Comparison of ENCODE assay signal across 12 mouse cellular contexts in genomic region chr10:4787003-4787628, GRCm38 (mm10).
DNase-seq lines count a peak whose midpoint lies in the region; ATAC-seq and TF ChIP-seq lines count a peak whose summit lies in the region.
"Had no signal": no experiment of that assay in that cellular context is flagged by ENCODE, and none has a peak within 500 bp of the region (broad histone marks: within the 10 kb centered on the region; RNA-seq: fewer than 3 reads in every experiment).

No protein-coding gene starts in this region.

- no peak overlapping the region for H3K4me2 ChIP-seq in hindbrain, postnatal 0 days (ENCODE audit: low read depth, low read length)
- H3K4me2 ChIP-seq: lung, embryonic 14.5 days; neural tube, embryonic 12.5 days had no signal

- no peak overlapping the region for H3K9ac ChIP-seq in hindbrain, postnatal 0 days (replicated peaks; ENCODE audit: low read length)
- H3K9ac ChIP-seq: forebrain, postnatal 0 days; lung, embryonic 14.5 days; neural tube, embryonic 12.5 days had no signal

- H3K27ac ChIP-seq in gastrocnemius, adult 2 months = peak overlapping the region; percentile 8; the same call in 1 of the 2 replicates
- no peak overlapping the region for H3K27ac ChIP-seq in spleen, adult 2 months (ENCODE audit: insufficient read depth, low read length)
- no peak overlapping the region for H3K27ac ChIP-seq in hindbrain, postnatal 0 days
- H3K27ac ChIP-seq: left cerebral cortex, adult 2 months; neural tube, embryonic 12.5 days had no signal

- intact Hi-C loops in gastrocnemius, adult 2 months (cut with DNase I) = no loop called here
- intact Hi-C loops in heart, postnatal 25 days (cut with DNase I) = no loop called here

- 10% methylated on average over 5 of the region's 5 CpGs for WGBS in spleen, adult 2 months
- 97% methylated on average over 5 of the region's 5 CpGs for WGBS in hindbrain, postnatal 0 days

- no peak for TF ChIP-seq CTCF in gastrocnemius, adult 2 months (IDR thresholded peaks at IDR 0.05)
- no peak for TF ChIP-seq CTCF in spleen, adult 2 months (IDR thresholded peaks at IDR 0.05; ENCODE audit: extremely low read depth, insufficient read depth, insufficient read length, insufficient replicate concordance)
- TF ChIP-seq CTCF in hindbrain, postnatal 0 days (IDR thresholded peaks at IDR 0.05; ENCODE audit: low read depth) = no peak

- DNase-seq in gastrocnemius, adult 2 months = peak; percentile 60
- no peak for DNase-seq in gastrocnemius, adult 8-10 months (ENCODE audit: low spot score in 2 of 2)
- peak; percentile 55 for DNase-seq in ovary, postnatal 36 days (ENCODE audit: low spot score)
- no peak for DNase-seq in ovary, postnatal 14 days (ENCODE audit: low spot score)
- DNase-seq in heart, postnatal 25 days (ENCODE audit: low spot score) = peak; percentile 8
- peak; percentile 31 to 51 for DNase-seq in spleen, adult 2 months (ENCODE audit: low read depth in 1 of 2, low spot score in 2 of 2)
- no peak for DNase-seq in frontal cortex, postnatal 36 days (ENCODE audit: low spot score in 2 of 2)
- no peak for DNase-seq in hindbrain, postnatal 0 days (ENCODE audit: low spot score)
- DNase-seq: forebrain, postnatal 0 days; lung, embryonic 14.5 days had no signal

- no peaks in the 10 kb centered on the region for H3K36me3 ChIP-seq in spleen, adult 2 months (ENCODE audit: control insufficient read depth, insufficient read depth, low read length)
- H3K36me3 ChIP-seq in hindbrain, postnatal 0 days (ENCODE audit: insufficient read depth, low read length) = no peaks in the 10 kb centered on the region
- H3K36me3 ChIP-seq: neural tube, embryonic 12.5 days had no signal

- no peaks in the 10 kb centered on the region for H3K9me3 ChIP-seq in hindbrain, postnatal 0 days (ENCODE audit: low read length)
- H3K9me3 ChIP-seq: neural tube, embryonic 12.5 days had no signal

- no peaks in the 10 kb centered on the region; the same call in 1 of the 2 replicates for H3K4me1 ChIP-seq in spleen, adult 2 months (ENCODE audit: control insufficient read depth, insufficient read depth, insufficient read length)
- no peaks in the 10 kb centered on the region for H3K4me1 ChIP-seq in hindbrain, postnatal 0 days (ENCODE audit: insufficient read depth, low read length)
- H3K4me1 ChIP-seq: neural tube, embryonic 12.5 days had no signal

- no peak for TF ChIP-seq POLR2A in spleen, adult 2 months (IDR thresholded peaks at IDR 0.05; ENCODE audit: low read depth, low read length)

- no peak for ATAC-seq in hindbrain, postnatal 0 days
- ATAC-seq: forebrain, postnatal 0 days had no signal

- H3K27me3 ChIP-seq in spleen, adult 2 months (ENCODE audit: control insufficient read depth, insufficient read depth, low read length) = no peaks in the 10 kb centered on the region
- no peaks in the 10 kb centered on the region for H3K27me3 ChIP-seq in hindbrain, postnatal 0 days (ENCODE audit: insufficient read depth, low read length)
- H3K27me3 ChIP-seq: neural tube, embryonic 12.5 days had no signal

- no peak overlapping the region for H3K4me3 ChIP-seq in gastrocnemius, adult 2 months
- no peak overlapping the region for H3K4me3 ChIP-seq in spleen, adult 2 months (ENCODE audit: extremely low read depth, insufficient read depth, insufficient read length)
- no peak overlapping the region for H3K4me3 ChIP-seq in hindbrain, postnatal 0 days (ENCODE audit: low read length)
- H3K4me3 ChIP-seq: left cerebral cortex, adult 2 months; neural tube, embryonic 12.5 days had no signal

Comparison
In these comparisons a context has a peak if more than half of its experiments do, and no peak if none do; other contexts are left out.
1. DNase-seq: peak in gastrocnemius, adult 2 months (single experiment), ovary, postnatal 36 days (single experiment), heart, postnatal 25 days (single experiment) and spleen, adult 2 months (2 of 2); none in gastrocnemius, adult 8-10 months (0 of 2), ovary, postnatal 14 days (single experiment), frontal cortex, postnatal 36 days (0 of 2) and hindbrain, postnatal 0 days (single experiment).